Mouse (Mus musculus): ENCODE results near the gene Snx14. TPM values are rescaled to one million over a fixed set of nuclear protein-coding genes. Genes with fewer than 3 reads are reported as not detected.

Snx14 gene
- polyA plus RNA-seq, 1 experiment = 7.1 TPM

DNA sequence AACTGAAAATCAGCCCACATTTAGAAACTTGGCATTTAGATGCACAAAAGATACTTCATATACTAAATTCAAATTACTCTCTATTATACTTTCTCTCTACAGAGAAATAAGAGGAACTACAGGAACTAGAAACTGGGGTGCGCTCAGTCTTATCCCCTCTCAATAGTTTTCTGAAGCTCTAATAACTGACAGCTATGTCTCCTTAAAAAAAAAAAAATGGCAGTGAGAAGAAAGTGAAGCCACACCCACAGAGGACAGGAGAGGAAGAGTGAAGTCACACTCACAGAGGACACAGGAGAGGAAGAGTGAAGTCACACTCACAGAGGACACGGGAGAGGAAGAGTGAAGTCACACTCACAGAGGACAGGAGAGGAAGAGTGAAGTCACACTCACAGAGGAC lies 14.4 kb downstream of the Snx14 start:
- WGBS = 65% methylated on average over 2 of the region's 2 CpGs
- no peaks in the 10 kb centered on the region for H3K4me1 ChIP-seq (ENCODE audit: control insufficient read depth, insufficient read depth, insufficient read length, low read length)
- TF ChIP-seq POLR2A (IDR thresholded peaks at IDR 0.05; ENCODE audit: low read depth, low read length) = no peak
- TF ChIP-seq CTCF (IDR thresholded peaks at IDR 0.05; ENCODE audit: extremely low read depth, insufficient read length, insufficient replicate concordance, low read depth, low read length) = no peak

DNA sequence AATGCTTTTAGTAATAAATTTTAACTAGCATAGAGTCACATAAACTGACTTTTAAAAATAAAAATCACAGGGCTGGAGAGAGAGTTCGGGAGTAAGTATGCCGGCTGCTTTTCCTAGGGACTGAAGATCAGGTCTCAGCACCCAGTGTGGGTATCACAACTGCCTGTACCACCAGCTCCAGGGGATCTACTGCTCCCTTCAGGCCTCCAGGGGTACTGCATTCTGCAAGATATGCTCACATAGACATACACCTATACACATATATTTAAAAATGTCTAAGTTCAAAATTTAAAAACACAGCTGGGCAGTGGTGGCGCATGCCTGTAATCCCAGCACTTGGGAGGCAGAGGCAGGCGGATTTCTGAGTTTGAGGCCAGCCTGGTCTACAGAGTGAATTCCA lies 16.3 kb downstream of the Snx14 start:
- TF ChIP-seq POLR2A (IDR thresholded peaks at IDR 0.05; ENCODE audit: low read depth, low read length) = no peak
- no peak for TF ChIP-seq CTCF (IDR thresholded peaks at IDR 0.05; ENCODE audit: extremely low read depth, insufficient read length, insufficient replicate concordance, low read depth, low read length)
- H3K36me3 ChIP-seq (ENCODE audit: control insufficient read depth, insufficient read depth, low read length) = peaks cover 21% of the 10 kb centered on the region
- H3K4me1 ChIP-seq (ENCODE audit: control insufficient read depth, insufficient read depth, insufficient read length, low read length) = no peaks in the 10 kb centered on the region
- H3K27me3 ChIP-seq (ENCODE audit: control insufficient read depth, insufficient read depth, low read length) = no peaks in the 10 kb centered on the region
- no peak overlapping the region for H3K4me3 ChIP-seq (ENCODE audit: low read depth, low read length)
- WGBS = 98% methylated on average over 4 of the region's 4 CpGs
- no peak overlapping the region for H3K27ac ChIP-seq (ENCODE audit: insufficient read depth, low read depth, low read length)

More for the DNA sequence above, 14.4 kb downstream of the Snx14 start:
- Histone ChIP-seq H3K4me3 (ENCODE audit: low read depth, low read length) (no peak overlapping the region), H3K27me3 (ENCODE audit: control insufficient read depth, insufficient read depth, low read length) (no peaks in the 10 kb centered on the region), H3K36me3 (ENCODE audit: control insufficient read depth, insufficient read depth, low read length) (peaks cover 16% of the 10 kb centered on the region), H3K27ac (ENCODE audit: insufficient read depth, low read depth, low read length) (no peak overlapping the region)

DNA sequence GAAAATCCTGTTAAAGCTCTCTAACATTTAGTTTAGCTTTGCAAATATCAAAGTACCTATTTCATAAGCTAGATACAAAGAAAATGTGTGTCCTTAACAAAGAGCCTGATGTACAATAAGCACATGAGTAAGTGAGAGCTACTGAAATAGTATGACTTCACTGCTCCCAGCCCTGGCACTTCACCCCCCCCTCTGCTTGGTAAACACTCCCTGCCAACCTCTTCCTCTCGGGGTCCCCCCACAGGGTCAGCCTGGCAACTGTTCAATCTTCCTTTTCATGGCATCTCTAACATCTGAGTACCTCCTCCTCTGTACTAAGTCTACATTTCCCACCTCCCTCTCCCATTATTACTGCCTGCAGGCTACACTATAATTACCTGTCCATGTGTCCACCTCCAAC lies 22.0 kb downstream of the Snx14 start:
- peaks cover 35% of the 10 kb centered on the region for H3K36me3 ChIP-seq (ENCODE audit: control insufficient read depth, insufficient read depth, low read length)
- 64% methylated on average over 1 of the region's 1 CpGs for WGBS
- TF ChIP-seq POLR2A (IDR thresholded peaks at IDR 0.05; ENCODE audit: low read depth, low read length) (no peak), CTCF (IDR thresholded peaks at IDR 0.05; ENCODE audit: extremely low read depth, insufficient read length, insufficient replicate concordance, low read depth, low read length) (no peak)
- no peaks in the 10 kb centered on the region for H3K4me1 ChIP-seq (ENCODE audit: control insufficient read depth, insufficient read depth, insufficient read length, low read length)
- H3K27me3 ChIP-seq (ENCODE audit: control insufficient read depth, insufficient read depth, low read length) = no peaks in the 10 kb centered on the region
- no peak overlapping the region for H3K27ac ChIP-seq (ENCODE audit: insufficient read depth, low read depth, low read length)
- no peak overlapping the region for H3K4me3 ChIP-seq (ENCODE audit: low read depth, low read length)

DNA sequence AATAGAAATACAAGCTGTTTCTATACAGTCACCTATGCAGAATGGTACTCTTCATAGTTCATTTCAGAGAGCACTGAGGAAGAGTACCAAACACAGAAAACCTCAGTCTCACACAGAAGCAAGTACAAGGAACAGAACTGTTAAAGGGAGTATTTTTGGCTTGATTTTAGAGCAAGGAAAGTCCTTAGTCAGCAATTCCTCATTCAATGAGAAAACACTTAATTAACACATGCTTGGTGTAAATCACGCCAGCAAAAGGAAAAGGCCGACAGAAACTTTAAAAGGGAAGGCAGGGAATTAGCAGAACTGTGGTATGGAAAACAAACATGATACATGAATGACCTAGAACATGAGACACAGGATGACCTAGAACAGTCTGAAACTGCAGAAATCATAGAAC lies 28.8 kb downstream of the Snx14 start:
- WGBS = 94% methylated on average over 2 of the region's 2 CpGs
- TF ChIP-seq CTCF (IDR thresholded peaks at IDR 0.05; ENCODE audit: extremely low read depth, insufficient read length, insufficient replicate concordance, low read depth, low read length) (no peak), POLR2A (IDR thresholded peaks at IDR 0.05; ENCODE audit: low read depth, low read length) (no peak)
- Histone ChIP-seq H3K4me3 (ENCODE audit: low read depth, low read length) (no peak overlapping the region), H3K27me3 (ENCODE audit: control insufficient read depth, insufficient read depth, low read length) (no peaks in the 10 kb centered on the region), H3K36me3 (ENCODE audit: control insufficient read depth, insufficient read depth, low read length) (peaks cover 23% of the 10 kb centered on the region), H3K4me1 (ENCODE audit: control insufficient read depth, insufficient read depth, insufficient read length, low read length) (no peaks in the 10 kb centered on the region), H3K27ac (ENCODE audit: insufficient read depth, low read depth, low read length) (no peak overlapping the region)

DNA sequence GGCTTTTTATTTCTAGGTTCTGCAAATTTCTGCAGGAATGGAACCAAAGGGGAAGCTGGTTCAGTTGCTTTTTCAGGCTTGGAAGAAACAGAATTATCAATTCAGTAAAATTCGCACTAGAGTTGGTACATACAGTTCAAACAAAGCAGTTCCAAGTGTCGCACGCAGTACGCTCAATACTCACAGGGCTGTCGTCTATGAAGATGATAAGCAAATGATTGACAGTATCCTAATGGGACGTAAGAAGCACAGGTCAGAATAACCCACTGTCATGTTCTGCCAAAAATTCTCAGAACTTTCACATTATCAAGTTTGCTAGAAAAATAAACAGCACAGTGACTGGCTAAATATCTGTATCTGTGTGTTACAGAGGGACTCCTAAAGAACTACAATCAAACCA lies 34.2 kb downstream of the Snx14 start:
- Histone ChIP-seq H3K36me3 (ENCODE audit: control insufficient read depth, insufficient read depth, low read length) (peaks cover 33% of the 10 kb centered on the region), H3K4me1 (ENCODE audit: control insufficient read depth, insufficient read depth, insufficient read length, low read length) (no peaks in the 10 kb centered on the region)

DNA sequence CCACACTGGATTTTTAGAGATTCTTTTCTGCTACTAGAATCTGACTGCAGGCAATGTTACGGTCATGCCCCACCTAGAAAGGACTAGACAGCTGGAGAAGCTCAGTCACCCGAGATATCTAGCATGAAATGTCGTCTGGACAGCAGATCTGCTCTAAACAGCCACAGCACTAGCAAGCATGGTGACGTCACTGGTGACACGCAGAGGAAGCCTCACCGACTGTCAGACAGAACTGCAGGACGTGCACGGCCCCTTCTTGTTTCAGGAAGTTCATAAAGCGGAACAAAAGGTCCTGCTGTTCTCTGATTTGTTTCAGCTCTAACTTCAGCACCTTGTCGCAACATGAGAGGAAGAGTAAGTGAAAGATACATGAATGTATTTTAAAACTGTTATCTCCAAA lies 34.7 kb downstream of the Snx14 start:
- Histone ChIP-seq H3K4me1 (ENCODE audit: control insufficient read depth, insufficient read depth, insufficient read length, low read length) (no peaks in the 10 kb centered on the region), H3K27ac (ENCODE audit: insufficient read depth, low read depth, low read length) (no peak overlapping the region), H3K36me3 (ENCODE audit: control insufficient read depth, insufficient read depth, low read length) (peaks cover 29% of the 10 kb centered on the region), H3K27me3 (ENCODE audit: control insufficient read depth, insufficient read depth, low read length) (no peaks in the 10 kb centered on the region), H3K4me3 (ENCODE audit: low read depth, low read length) (no peak overlapping the region)
- WGBS = 77% methylated on average over 10 of the region's 10 CpGs
- no peak for TF ChIP-seq CTCF (IDR thresholded peaks at IDR 0.05; ENCODE audit: extremely low read depth, insufficient read length, insufficient replicate concordance, low read depth, low read length)
- no peak for TF ChIP-seq POLR2A (IDR thresholded peaks at IDR 0.05; ENCODE audit: low read depth, low read length)

More for the DNA sequence above, 34.2 kb downstream of the Snx14 start:
- 87% methylated on average over 6 of the region's 6 CpGs for WGBS
- Histone ChIP-seq H3K27me3 (ENCODE audit: control insufficient read depth, insufficient read depth, low read length) (no peaks in the 10 kb centered on the region), H3K4me3 (ENCODE audit: low read depth, low read length) (no peak overlapping the region), H3K27ac (ENCODE audit: insufficient read depth, low read depth, low read length) (no peak overlapping the region)
- TF ChIP-seq POLR2A (IDR thresholded peaks at IDR 0.05; ENCODE audit: low read depth, low read length) (no peak), CTCF (IDR thresholded peaks at IDR 0.05; ENCODE audit: extremely low read depth, insufficient read length, insufficient replicate concordance, low read depth, low read length) (no peak)

DNA sequence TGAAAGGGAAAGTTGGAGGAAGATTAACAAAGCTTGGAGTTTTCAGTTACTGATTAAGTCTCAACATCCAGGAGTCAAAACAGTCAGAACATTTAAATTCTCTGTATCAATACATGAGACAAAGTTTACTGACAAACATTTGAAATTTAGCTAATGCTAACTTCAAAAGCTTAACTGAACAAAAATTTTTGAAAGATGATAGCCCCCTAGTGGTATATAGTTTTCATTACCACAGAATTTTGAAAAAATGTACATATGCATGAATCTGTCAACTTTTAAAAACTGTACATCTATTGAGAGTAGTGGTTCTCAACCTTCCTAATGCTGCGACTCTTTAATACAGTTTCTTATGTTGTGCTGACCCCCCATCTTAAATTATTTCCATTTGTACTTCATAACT lies 40.3 kb downstream of the Snx14 start:
- H3K27me3 ChIP-seq (ENCODE audit: control insufficient read depth, insufficient read depth, low read length) = no peaks in the 10 kb centered on the region; the same call in 1 of the 2 replicates
- WGBS = 78% methylated on average over 1 of the region's 1 CpGs
- H3K4me1 ChIP-seq (ENCODE audit: control insufficient read depth, insufficient read depth, insufficient read length, low read length) = no peaks in the 10 kb centered on the region
- no peak overlapping the region for H3K27ac ChIP-seq (ENCODE audit: insufficient read depth, low read depth, low read length)
- no peak overlapping the region for H3K4me3 ChIP-seq (ENCODE audit: low read depth, low read length)
- peaks cover 38% of the 10 kb centered on the region for H3K36me3 ChIP-seq (ENCODE audit: control insufficient read depth, insufficient read depth, low read length)
- no peak for TF ChIP-seq POLR2A (IDR thresholded peaks at IDR 0.05; ENCODE audit: low read depth, low read length)
- no peak for TF ChIP-seq CTCF (IDR thresholded peaks at IDR 0.05; ENCODE audit: extremely low read depth, insufficient read length, insufficient replicate concordance, low read depth, low read length)
